Mouse (Mus musculus): ENCODE measurements around the gene Osbpl6.

DNA sequence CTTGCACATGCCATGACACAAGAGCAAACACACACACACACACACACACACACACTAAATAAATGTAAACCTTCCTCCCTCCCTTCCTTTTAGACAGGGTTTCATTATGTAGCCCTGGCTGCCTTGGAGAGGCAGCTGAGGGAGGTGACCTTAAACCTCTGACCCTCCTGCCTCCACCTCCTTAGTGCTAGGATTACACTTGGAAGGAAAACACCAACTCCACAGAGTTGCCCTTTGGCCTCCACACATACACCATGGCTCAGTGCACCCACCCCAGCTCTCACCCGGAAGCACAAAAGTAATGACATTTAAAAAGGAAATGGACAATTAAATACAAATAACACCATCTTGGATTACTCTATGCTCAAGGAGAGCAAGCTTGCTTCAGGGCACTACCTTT is 215.4 kb downstream of the Osbpl6 start:
- TF ChIP-seq CTCF (IDR thresholded peaks at IDR 0.05; ENCODE audit: low read depth), result no peak
- TF ChIP-seq EP300 (IDR thresholded peaks at IDR 0.05; ENCODE audit: low read depth), result no peak
